In genomic region chr11:69774961-69775360, GRCm38 (mm10) we compare ENCODE assay signal across 22 mouse cellular contexts. TPM values are rescaled to one million over a fixed set of nuclear protein-coding genes. Genes with fewer than 3 reads are reported as not detected.
DNase-seq lines count a peak whose midpoint lies in the region; ATAC-seq and TF ChIP-seq lines count a peak whose summit lies in the region.
"Had no signal": no experiment of that assay in that cellular context is flagged by ENCODE, and none has a peak within 500 bp of the region (broad histone marks: within the 10 kb centered on the region; RNA-seq: fewer than 3 reads in every experiment).

No protein-coding gene starts in this region.

- no peak overlapping the region for H3K4me2 ChIP-seq in neural tube, embryonic 15.5 days
- H3K4me2 ChIP-seq: embryonic facial prominence, embryonic 13.5 days; forebrain, embryonic 12.5 days; hindbrain, embryonic 14.5 days had no signal

- 62% methylated on average over 5 of the region's 5 CpGs for WGBS in neural tube, embryonic 15.5 days

- no peaks in the 10 kb centered on the region for H3K9me3 ChIP-seq in E14TG2a.4 (ENCODE audit: low read length)
- no peaks in the 10 kb centered on the region for H3K9me3 ChIP-seq in neural tube, embryonic 15.5 days (replicated peaks)
- H3K9me3 ChIP-seq: embryonic facial prominence, embryonic 13.5 days; forebrain, embryonic 12.5 days had no signal

- peaks cover 47% of the 10 kb centered on the region for H3K27me3 ChIP-seq in E14TG2a.4 (ENCODE audit: insufficient read depth, low read length)
- no peaks in the 10 kb centered on the region; the same call in 1 of the 2 replicates for H3K27me3 ChIP-seq in neural tube, embryonic 15.5 days (replicated peaks)

- H3K4me3 ChIP-seq in E14TG2a.4 (replicated peaks; ENCODE audit: low read length): peak overlapping the region; percentile 63; the same call in 1 of the 2 replicates
- H3K4me3 ChIP-seq in neural tube, embryonic 15.5 days (replicated peaks): no peak overlapping the region
- H3K4me3 ChIP-seq: embryonic facial prominence, embryonic 13.5 days; forebrain, embryonic 12.5 days had no signal

- H3K36me3 ChIP-seq in E14TG2a.4 (ENCODE audit: insufficient read depth, low read length): no peaks in the 10 kb centered on the region; the same call in 1 of the 2 replicates
- peaks cover 36% of the 10 kb centered on the region for H3K36me3 ChIP-seq in neural tube, embryonic 15.5 days

- H3K27ac ChIP-seq in neural tube, embryonic 15.5 days (replicated peaks): no peak overlapping the region
- H3K27ac ChIP-seq: embryonic facial prominence, embryonic 13.5 days; forebrain, embryonic 12.5 days; hindbrain, embryonic 14.5 days had no signal

- DNase-seq in retina, adult 2 months (ENCODE audit: low read depth, low spot score): peak; percentile 61
- no peak for DNase-seq in retina, embryonic 14.5 days (ENCODE audit: low spot score)
- DNase-seq in B cell, adult 2 months: peak; percentile 47
- DNase-seq in retina, postnatal 1 day: peak; percentile 24
- DNase-seq: adrenal gland, adult 2 months; cerebellum, adult 11-12 months; cerebellum, adult 9-10 months; gastrocnemius, postnatal 25 days; heart, postnatal 10 days had no signal

- ATAC-seq in granulocyte monocyte progenitor cell, adult 5-6 weeks (replicated peaks; ENCODE audit: poor library complexity, severe bottlenecking): no peak
- ATAC-seq in neural tube, embryonic 15.5 days (ENCODE audit: low FRiP score): no peak
- ATAC-seq: forebrain, embryonic 16.5 days; intestine, embryonic 16.5 days had no signal

- TF ChIP-seq CTCF in E14TG2a.4 (conservative IDR thresholded peaks at IDR 0.05; ENCODE audit: low read length): no peak

- H3K9ac ChIP-seq in neural tube, embryonic 15.5 days (replicated peaks): no peak overlapping the region
- H3K9ac ChIP-seq: embryonic facial prominence, embryonic 13.5 days; forebrain, embryonic 12.5 days; hindbrain, embryonic 14.5 days had no signal

- H3K4me1 ChIP-seq in E14TG2a.4 (replicated peaks; ENCODE audit: low read depth, low read length): peaks cover 55% of the 10 kb centered on the region
- no peaks in the 10 kb centered on the region for H3K4me1 ChIP-seq in neural tube, embryonic 15.5 days

RNA-seq across cellular contexts. Expression of gene Zbtb4, which starts 9.2 kb away (rescaled TPM):
- 1.8 and 2.1 TPM in 2 replicates for total RNA-seq in granulocyte monocyte progenitor cell, adult 5-6 weeks (2014; fragmentation: Nextera tagmentation)
- total RNA-seq in granulocyte monocyte progenitor cell, adult 5-6 weeks (2017): 0.26 and 0.43 TPM in 2 replicates
- 4.7 and 5.3 TPM in 2 replicates for polyA plus RNA-seq in neural tube, embryonic 15.5 days (2015; fragmentation: Nextera tagmentation; extraction: Ambion mirVana)

RNA-seq across cellular contexts. Expression of gene Slc35g3, which starts 13.2 kb away (rescaled TPM):
- total RNA-seq in granulocyte monocyte progenitor cell, adult 5-6 weeks (2014; fragmentation: Nextera tagmentation): not detected in 2 replicates
- not detected in 2 replicates for total RNA-seq in granulocyte monocyte progenitor cell, adult 5-6 weeks (2017)
- 0.19 TPM in 1 of 2 replicates, not detected in the other for polyA plus RNA-seq in neural tube, embryonic 15.5 days (2015; fragmentation: Nextera tagmentation; extraction: Ambion mirVana)
- total RNA-seq: adrenal gland, adult 2 months; adrenal gland, postnatal 4 days; gastrocnemius, adult 18-20 months; gastrocnemius, postnatal 25 days; hematopoietic stem cell, adult 5-6 weeks had no signal
- polyA plus RNA-seq: adrenal gland, adult 2 months; embryonic facial prominence, embryonic 13.5 days; frontal cortex, adult 2 months; heart, embryonic 14.5 days had no signal

RNA-seq across cellular contexts. Expression of gene Polr2a, which starts 16.5 kb away (rescaled TPM):
- total RNA-seq in granulocyte monocyte progenitor cell, adult 5-6 weeks (2014; fragmentation: Nextera tagmentation): 153 and 165 TPM in 2 replicates
- total RNA-seq in granulocyte monocyte progenitor cell, adult 5-6 weeks (2017): 30.2 and 38.5 TPM in 2 replicates
- 13.2 and 18.7 TPM in 2 replicates for polyA plus RNA-seq in neural tube, embryonic 15.5 days (2015; fragmentation: Nextera tagmentation; extraction: Ambion mirVana)

RNA-seq across cellular contexts. Expression of gene Chrnb1, which starts 20.8 kb away (rescaled TPM):
- total RNA-seq in granulocyte monocyte progenitor cell, adult 5-6 weeks (2014; fragmentation: Nextera tagmentation): not detected in 2 replicates
- 0.82 TPM in 1 of 2 replicates, not detected in the other for total RNA-seq in granulocyte monocyte progenitor cell, adult 5-6 weeks (2017)
- polyA plus RNA-seq in neural tube, embryonic 15.5 days (2015; fragmentation: Nextera tagmentation; extraction: Ambion mirVana): 2.1 and 3.0 TPM in 2 replicates

RNA-seq across cellular contexts. Expression of gene Fgf11, which starts 26.7 kb away (rescaled TPM):
- total RNA-seq in granulocyte monocyte progenitor cell, adult 5-6 weeks (2014; fragmentation: Nextera tagmentation): 1.6 and 2.9 TPM in 2 replicates
- not detected in 2 replicates for total RNA-seq in granulocyte monocyte progenitor cell, adult 5-6 weeks (2017)
- polyA plus RNA-seq in neural tube, embryonic 15.5 days (2015; fragmentation: Nextera tagmentation; extraction: Ambion mirVana): 8.5 and 8.7 TPM in 2 replicates
